Mouse (Mus musculus) B cell, adult 2 months (primary cell): Measurements from ENCODE around the gene Armt1.

ENCODE experiments used
- DNase-seq, 2 experiments: peaks; one replicate each; pipeline ENCODE4 v3.0.0; 2022

Gene Armt1

DNA sequence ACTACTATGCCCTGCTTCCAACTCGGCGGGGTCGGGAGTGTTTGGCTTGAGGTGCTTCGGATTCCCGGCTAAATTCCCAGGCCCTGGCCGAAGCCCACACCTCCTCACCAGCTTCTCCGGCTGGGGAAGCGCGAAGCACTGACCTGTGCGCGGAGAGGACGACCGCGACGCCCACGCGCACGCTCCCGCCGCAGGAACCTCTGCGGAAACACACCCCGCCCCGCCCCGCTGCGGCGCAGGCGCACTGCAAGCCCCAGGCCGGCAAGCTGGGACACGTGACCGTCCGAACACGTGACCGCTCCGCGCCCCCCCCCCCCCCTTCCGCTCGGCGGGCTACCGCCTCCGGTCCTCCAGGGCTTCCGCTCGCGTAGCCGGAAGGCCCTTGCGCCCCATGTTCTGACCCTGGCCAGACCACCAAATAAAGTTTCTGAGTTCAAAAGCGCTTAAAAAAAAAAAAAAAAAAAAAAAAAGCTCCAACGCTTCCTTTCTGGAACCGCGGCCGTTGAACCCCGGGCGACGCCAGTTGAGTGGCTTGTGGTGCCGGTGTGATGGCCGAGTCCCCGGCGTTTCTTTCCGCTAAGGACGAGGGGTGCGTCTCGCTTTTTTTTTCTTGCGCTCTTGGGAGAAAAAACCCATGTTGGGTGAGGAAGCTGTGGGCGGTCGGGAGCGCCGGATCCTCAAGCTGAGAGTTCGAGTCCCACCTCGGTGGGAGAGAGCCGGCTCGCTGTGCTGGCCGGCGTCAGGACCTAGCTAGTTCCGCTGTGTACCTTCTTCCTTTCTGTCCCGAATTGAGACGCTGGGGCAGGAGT is at the start of gene Armt1, which contains the start of gene Rmnd1:
Gene Armt1 (plus strand): TSS at position 345 of the 809 bp plus-strand sequence.
Gene Rmnd1 (minus strand): TSS at position 266 of the 809 bp plus-strand sequence.
- DNase-seq, result peak; percentile 95 to 96

DNA sequence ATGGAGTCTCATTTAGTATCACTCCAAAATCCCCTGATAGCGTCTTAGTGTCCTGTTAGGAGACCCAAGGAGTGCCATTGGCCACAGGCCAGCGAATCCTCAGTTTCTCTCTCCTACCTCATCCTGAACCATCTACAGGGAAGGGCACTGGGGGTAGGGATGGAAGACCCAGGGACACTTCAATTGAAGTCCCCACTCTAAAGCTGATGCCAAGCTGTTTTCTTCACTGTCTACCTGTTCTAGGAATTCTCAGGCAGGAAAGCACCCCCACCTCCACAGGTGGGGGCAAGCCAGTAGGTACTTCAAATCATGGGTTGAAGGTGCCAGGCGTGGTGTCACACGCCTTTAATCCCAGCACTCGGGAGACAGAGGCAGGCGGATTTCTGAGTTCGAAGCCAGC is 48.0 kb upstream of the Armt1 start:
- no peak for DNase-seq

DNA sequence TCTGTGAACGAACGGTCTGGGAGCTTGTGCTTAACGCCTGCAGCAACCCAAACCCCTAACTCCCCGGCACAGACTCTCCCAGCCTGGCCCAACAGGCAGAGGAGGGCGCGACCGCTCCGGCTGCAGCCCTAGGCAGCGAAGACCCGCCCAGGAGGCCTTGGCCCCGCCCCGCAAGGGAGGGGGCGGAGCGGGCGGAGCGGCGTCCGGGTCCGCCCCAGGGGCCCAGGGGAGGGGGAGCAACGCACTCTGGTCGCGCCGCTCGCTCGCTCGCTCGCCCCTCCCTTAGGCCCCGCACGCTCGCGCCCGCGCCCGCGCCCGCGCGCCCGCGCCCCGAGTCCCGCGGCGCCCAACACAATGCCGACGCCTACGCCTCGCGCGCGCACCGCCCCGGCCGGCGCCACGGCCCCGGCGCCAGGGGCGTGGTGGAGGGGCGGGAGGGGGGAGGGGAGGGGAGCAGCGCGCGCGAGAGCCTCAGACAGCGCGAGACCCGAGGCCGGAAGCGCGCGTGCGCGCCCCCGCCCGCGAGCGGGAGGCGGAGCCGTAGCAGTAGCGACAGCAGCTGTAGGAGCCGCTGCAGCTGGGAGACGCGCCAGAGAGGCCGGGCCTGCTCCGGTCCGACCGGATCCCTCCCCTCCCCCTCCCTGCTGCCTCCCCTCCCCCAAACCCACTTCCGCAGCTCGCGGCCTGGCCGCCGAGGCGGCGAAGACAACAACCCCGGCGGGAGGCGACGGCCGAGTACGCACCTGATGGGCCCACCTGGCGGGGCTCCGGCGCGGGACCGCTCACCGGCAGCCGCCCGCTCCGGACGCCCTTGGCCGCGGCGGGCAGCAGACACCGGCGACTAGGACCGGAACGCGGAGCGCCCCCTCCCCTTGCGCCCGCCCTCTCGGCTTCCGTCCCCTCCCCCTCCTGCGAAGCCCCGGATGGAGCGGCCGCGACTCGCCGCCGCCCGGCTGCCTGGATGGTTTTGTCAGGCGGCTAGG is 45.4 kb upstream of the Armt1 start:
- peak; percentile 95 for DNase-seq

DNA sequence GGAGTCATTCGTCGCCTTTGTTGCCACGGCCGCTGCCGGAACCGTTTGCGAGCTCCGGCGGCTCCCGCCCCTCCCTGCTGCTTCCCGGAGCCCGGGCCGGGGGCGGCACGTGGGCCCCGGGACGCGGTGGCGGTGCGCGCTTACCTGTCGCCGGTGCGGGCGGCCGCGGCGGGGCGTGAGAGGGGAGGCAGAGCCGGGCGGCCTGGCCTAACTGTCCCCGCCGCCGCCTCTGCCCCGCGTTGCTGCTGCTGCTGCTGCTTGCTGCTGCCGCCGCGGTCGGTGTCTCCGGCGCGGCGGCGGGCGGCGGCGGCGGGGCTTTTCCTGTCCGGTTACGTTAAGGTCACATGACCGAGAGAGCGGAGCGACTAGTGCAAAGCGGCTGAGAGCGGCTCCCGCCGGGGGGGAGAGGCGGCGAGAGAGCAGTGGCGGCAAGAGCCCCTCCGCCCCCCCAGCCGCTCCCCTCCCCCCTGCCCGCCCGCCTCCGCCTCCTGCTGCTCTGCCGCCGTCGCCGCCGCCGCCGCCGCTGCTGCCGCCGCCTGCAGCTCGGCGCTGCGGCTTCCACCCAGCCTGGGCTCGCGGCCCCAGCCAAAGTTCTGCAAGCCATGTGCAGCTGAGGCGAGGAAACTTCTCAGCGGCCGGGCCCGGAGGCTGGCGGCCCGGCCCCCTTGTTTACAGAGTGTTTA is 44.4 kb upstream of the Armt1 start, which contains the start of gene Zbtb2:
Gene Zbtb2 (minus strand): TSS at position 408 of the 683 bp plus-strand sequence.
- peak; percentile 60 to 65 for DNase-seq

DNA sequence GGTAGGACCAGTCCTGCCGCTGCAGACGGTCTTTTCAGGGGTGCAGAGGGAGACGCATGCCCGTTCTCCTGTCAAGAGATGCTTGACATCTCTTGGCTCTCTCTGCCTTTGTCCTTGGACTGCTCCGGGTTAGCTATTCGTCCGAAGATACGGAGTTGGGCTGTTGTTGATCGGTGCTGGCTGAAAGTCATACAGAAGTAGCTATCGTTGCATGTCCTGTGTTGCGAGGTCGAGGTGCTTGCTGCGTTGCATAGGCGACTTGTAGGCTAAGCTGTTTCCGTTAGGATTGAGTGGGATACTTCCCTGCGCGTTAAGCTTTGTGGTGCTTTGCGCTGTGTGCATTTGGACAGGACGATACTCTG is 43.9 kb upstream of the Armt1 start:
- no peak for DNase-seq

DNA sequence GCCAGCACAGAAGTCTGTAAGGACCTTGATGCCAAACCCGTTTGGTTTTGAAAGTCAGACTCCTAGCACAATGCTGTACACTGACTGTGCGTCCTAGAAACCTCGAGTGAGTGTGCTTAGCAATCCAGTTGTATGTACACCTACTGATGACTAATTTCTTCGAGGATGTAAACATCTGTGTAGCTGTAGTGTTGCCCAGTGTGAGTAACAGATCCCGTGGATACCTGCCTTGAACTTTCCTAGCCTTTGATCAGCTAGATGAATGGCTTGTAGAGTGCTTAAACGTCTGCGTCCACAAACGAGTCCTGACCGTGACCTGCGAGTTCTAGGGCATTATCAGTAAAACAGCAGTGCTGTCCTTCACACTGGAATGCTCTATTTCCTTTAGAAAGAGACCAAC is 43.2 kb upstream of the Armt1 start:
- no peak for DNase-seq

DNA sequence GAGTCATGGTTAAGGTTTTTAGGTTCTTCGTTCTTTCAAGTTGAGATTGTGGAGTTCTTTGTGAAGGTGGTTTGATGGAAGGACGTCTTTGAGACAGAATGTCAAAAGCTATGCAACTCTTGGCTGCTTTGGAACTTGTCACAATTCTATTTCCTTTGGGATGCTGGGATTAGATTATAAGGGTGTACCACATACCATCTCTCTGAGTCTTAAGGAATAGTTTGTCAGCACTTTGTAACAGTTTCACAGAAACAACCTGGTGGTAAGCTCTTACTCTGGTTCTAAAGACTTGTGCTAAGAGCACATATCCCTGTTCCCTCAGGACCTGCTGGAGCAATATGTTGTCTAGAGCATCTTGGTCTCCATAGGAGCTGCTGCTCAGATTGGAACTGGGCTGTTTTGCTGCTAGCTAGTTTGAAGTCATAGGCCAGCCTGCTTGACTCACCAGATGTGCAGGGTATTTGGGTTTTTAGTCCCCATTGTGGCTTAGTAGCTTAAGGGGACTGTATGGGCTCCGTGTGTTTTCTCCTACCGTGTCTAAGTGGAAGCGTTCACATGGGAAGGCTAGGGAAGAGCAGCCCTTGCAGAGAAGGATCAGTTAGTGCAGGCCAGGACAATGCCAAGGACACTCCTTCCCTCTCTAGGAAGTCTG is 42.7 kb upstream of the Armt1 start:
- no peak for DNase-seq

DNA sequence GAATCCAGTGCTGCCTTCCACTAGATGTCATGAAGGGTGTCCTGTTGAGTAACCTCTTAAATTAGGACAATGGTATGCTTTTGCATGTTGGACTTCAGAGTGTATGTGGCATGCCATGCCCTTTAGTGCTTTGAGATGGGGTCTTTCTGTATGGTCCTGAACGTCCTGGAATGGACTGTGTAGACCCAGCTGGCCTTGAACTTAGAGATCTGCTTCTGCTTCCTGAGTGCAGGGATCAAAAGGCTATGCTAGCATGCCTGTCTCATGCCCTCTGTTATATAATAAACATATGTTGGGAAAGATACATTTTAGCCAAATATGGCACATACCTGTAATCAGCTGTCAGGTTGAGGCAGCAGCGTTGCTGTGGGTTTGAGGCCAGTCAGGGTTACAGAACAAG is 41.7 kb upstream of the Armt1 start:
- no peak for DNase-seq

DNA sequence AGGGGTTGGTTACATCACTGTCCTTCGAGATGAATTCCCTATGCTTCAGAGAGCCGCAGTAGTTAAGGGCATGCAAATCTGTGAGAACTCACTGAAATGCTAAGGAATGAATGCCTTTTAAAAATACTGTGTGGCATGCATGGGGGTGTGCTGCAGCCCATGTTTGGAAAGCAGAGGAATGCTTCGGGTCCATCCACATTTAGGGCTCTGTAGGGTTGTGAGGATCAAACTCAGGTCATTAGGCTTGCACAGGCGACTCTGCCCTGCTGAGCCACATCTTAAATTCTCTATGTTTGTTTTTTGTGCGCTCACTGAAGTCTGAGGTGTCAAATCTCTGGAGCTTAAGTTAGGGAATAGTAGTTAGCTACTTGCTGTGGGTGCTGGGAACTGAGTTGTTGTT is 41.2 kb upstream of the Armt1 start:
- no peak for DNase-seq

DNA sequence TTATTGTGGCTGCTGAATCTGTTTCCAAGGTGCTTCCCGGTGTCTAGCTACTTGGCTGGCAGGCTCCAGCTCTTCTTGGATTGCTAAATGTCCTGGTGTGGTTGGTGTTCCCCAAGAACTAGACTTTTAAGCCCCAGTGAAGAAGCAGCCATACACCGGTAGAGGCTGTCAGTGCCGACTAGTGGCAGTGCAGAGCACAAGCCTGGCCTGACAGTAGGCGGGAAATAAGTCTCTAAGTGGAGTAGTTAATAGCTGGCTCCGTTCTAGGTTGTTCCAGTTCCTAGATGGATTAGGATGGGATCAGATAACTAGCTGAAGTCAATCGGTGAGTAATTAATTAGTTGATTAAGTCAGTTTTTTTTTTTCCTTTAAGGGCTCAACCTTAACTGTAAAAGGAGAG is 40.4 kb upstream of the Armt1 start:
- peak; percentile 45 for DNase-seq

DNA sequence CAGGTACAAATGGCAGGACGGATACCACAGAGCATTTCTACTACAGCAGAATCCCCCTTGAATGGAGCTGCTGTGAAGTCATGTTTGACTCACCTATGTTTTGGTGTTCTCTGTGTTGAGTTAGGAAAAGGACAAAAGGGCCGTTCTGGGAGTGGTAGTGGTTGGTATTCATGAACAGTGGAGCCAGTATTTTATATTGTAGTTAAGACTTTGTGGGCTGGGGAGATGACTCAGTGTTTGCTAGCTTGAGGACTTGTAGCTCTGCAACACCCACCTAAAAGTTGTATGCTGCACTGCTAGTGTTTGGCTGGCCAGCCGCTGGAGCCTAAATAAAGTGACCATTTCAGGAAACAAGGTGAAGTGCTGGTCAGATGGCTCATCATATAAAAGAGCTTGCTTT is 36.9 kb upstream of the Armt1 start:
- no peak for DNase-seq

DNA sequence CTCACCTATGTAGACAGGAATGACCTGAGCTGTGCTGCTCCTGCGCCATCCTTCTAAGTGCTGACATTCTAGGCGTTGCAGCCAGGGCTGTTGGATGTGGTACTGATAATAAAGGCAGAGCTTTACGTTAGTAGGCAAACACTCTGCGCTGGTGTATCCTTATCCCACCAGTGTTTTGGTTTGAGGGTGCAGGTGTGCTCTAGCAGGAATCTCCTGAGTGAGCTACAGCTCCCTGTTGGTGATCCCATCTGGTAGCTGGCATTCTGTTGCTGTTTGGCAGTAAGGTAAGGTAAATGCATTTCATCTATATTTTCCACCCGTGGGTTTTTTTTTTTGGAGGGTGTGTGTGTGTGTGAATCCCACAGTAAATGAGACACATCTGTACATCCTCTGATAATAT is 34.2 kb upstream of the Armt1 start:
- no peak for DNase-seq

DNA sequence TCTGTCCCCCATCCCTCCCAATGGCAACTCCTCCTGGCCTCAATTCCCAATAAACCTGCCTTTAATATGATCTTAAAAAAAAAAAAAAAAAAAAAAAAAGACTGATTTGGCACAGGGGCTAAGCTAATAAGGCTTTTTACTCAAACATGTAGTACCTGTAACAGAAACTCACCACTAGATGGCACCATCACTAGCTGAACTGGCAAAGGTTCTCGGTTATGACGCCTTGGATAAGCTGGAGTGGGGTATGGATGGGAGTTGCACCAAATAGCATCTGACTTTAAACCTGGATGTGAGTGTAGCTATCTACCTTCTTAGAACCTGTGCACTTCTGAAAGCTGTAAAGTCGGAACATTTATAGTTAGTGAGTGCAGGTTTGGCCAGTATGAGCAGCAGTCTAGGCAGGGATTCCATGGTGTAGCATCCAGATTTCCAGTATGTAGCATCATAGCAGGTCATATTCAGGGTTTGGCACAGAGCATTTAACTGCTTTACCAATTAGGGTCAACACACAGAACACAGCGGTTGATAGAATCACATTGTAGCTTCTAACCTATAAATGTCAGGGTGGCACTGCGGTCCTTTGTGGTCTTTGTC is 27.3 kb upstream of the Armt1 start:
- DNase-seq, result peak; percentile 57 to 62

DNA sequence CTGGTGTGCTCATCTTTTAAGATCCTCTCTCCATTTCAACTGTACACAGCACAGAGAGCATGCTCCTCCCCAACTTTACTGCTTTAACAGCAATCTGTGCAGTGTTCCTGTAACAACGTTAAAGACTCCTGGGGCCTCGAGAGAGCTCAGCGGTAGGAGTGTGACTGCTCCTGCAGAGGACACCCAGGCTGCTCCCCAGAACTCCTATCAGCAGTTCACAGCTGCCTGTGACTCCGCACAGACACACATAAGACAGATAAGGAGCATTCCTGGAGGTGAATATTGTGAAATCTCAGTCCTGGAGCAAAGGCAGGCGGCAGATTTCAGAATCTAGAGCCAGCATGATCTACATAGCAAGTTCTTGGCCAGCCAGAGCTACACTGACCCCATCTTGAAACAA is 26.8 kb upstream of the Armt1 start:
- no peak for DNase-seq

DNA sequence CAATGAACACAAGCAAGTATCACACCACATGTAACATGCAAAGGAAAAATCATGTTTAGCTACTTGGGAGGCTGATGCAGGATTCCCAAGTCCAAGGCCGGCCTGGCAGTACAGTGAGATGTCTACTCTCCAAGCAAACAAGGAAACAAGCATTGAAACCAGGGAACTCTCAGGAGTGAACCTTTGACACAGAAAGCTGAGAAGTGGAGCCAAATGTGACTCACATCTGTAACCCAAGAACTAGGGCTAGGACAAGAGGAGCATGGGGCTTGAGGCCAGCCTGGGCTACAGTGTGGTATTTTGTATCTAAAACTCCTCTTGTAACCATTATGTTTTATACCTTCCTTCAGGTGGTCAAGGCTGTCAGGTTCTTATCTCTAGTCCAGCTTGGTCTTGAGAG is 25.1 kb upstream of the Armt1 start:
- no peak for DNase-seq

DNA sequence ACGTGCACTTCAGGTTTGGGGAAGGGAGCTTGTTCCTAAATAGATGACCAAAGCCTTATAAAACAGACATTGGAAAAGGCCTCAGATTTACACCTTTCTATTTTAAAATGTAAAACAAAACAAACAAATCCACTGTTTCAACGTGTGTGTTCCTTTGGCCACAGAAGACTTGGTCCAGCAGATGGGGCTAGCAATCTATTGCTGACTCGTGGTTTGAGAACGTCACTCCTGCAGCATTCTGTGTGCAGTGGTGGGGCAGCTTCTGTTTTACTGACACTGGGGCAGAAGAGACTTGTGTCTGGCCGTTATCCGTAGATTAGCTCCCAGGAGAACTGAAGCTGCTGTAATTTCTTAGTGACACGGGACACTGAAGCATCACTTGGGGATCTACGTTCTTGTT is 7.0 kb upstream of the Armt1 start:
- DNase-seq, result peak; percentile 30 to 44

DNA sequence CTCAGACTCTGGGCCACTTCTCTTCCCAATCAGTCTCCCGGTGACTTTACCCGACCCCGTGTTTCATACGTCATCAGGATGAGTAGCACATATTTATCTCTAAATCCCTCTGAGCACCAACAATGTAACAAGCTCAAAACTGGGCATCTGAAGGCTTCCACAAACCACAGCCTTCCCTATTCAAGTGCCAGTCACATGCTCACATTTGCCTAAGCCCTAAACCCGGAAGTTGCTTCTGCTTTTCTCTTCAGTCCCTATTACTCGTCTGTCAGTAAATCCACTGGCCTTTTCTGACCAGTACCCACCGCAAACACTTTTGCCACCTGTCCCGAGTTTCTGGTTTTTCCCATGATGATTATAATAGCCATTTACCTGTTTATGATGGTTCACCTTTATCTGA is 1.9 kb upstream of the Armt1 start:
- DNase-seq, result peak; percentile 9 to 15

DNA sequence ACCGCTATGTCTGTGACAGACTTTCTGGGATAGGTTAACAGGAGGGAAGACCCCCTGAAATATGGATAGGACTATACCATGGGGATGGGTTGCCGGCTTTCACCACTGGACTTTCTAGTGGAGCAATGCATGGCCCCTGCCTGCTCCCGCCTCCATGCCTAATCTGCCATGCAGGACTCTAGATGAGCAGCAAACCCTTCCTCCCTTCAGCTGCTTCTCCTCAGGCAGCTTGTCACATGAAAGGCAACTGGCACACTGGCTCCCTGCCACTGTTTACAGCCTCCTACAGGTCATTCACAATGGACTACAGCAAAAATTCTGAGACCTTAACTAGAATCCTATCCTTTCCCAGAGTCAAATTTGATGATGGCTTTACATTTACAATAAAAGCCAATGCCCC is 1.4 kb upstream of the Armt1 start:
- no peak for DNase-seq

DNA sequence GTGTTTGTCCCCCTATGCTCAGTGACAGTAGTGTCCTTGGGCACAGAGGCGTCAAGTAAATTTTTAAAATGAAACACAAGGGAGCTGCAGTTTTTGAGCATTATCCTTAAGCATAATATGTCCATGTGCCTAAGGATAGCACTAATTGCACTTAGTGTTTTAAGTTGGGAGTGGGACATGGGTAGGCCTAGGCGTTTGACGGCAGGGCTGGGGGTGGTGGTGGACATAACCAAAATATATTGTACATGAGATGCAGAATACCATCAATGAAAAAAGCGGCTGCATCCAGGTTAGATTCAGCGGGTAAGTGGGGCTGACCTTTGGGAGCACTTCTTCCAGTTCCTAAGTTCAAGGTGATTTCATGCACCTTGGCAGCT is 533 bp upstream of the Armt1 start:
- no peak for DNase-seq

DNA sequence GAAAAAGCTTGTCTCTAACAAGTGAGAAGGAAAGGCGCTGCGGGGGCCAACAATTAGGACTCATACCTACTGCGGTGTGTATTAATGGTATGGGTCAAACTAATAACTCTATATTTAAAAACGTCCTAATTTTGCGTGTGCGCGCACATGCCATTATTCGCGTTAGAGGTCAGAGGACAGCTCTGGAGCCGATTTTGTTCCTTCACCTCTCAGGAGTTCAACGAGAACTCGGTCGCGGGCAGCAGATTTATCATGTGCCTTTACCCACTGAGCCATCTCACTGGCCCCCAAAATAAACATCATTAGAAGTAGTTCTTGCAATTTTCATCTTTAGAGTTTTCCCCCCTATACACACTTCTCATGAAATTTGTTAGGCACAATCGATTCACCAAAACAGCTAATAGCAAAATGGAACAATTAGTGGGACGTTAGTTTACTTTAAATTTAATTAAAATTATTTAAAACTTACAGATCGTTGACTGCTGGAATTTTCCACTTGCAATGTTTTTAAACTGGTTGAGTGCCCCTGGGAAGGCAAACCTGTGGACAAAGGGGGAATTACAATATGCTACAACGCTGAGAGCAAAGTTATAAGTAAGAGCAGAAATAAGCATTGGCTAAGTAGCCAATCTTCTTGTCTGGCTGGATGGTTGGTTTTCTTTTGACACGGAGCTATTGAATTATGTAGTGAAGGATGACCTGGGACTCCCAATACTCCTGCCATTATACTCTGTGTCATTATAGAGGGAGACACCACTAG is 909 bp downstream of the Armt1 start:
- peak; percentile 12 to 17 for DNase-seq

DNA sequence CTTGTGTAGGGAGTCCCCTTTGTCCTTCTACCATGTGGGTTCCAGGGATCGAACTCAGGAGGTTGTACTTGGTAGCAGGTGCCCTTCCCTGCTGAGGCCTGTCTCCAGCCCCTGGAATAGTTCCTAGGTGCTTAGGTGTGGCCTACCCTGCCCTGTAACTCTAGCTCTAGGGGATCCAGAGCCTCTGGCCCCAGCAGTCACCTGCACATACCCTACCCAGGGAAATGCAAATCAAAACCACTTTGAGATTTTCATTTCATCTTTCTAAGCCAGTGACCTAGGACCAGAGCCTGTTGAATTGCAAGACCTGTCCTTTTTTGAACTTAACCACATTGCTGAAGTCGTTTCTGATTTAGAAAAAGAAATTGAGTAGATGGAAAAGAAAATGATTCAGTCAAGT is 1.6 kb downstream of the Armt1 start:
- peak; percentile 12 to 19 for DNase-seq

DNA sequence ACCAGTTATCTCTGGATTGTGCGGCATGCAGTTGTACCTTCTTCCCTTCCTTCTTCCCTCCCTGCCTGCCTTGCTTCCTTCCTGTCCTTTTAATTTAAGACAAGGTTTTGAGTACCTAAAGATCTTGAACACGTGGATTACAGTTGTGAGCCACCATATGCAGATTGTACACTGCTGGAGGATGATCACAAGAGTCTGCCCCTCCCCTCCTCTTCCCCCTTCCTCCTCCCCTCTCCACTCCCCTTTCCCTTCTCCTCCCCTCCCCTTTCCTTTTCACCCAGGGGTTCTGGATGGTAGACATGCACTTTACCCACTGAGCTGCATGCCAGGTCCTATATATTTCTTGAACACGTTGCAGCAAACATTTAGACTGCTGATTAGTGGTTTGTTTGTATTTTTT is 3.1 kb downstream of the Armt1 start:
- no peak for DNase-seq
